Mouse (Mus musculus): ENCODE measurements at regions not wholly inside any gene's neighbourhood (a gene's known extent, or its start where the extent isn't known, plus 50 kb on each side); places are given as distances from the start of the nearest gene placed in this dataset.
"Not testable (repeated sequence)": the region's sequence is repeated elsewhere in the genome, so short reads cannot be mapped to it uniquely, and the experiment has no call there.

DNA sequence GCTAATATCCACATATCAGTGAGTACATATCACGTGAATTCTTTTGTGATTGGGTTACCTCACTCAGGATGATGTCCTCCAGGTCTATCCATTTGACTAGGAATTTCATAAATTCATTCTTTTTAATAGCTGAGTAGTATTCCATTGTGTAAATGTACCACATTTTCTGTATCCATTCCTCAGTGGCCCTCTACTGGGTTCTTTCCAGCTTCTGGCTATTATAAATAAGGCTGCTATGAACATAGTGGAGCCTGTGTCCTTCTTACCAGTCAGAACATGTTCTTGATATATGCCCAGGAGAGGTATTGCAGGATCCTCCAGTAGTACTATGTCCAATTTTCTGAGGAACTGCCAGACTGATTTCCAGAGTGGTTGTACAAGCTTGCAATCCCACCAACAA, 884.0 kb upstream of the Lrrc4c start:
- TF ChIP-seq EP300, CTCF (IDR thresholded peaks at IDR 0.05; ENCODE audit: low read depth): not testable (repeated sequence)
